Mouse (Mus musculus) lung, postnatal 36 days (tissue): ENCODE measurements around the gene Psrc1.

Experiments
- DNase-seq: peaks from one replicate; pipeline ENCODE4 v3.0.0; 2022; ENCODE audit warnings: mixed read lengths

Psrc1 gene

GRCm38 (mm10) chr3:108424944-108425623 is 41.4 kb downstream of the Psrc1 start:
- no peak for DNase-seq

- no peak for DNase-seq
These were observed 42.0 kb downstream of the Psrc1 start for GRCm38 (mm10) chr3:108425624-108426018.

- no peak for DNase-seq
These were observed 49.0 kb downstream of the Psrc1 start for GRCm38 (mm10) chr3:108432542-108433187.

- DNase-seq, result no peak
These were observed 49.7 kb downstream of the Psrc1 start for GRCm38 (mm10) chr3:108433188-108433880.

DNA sequence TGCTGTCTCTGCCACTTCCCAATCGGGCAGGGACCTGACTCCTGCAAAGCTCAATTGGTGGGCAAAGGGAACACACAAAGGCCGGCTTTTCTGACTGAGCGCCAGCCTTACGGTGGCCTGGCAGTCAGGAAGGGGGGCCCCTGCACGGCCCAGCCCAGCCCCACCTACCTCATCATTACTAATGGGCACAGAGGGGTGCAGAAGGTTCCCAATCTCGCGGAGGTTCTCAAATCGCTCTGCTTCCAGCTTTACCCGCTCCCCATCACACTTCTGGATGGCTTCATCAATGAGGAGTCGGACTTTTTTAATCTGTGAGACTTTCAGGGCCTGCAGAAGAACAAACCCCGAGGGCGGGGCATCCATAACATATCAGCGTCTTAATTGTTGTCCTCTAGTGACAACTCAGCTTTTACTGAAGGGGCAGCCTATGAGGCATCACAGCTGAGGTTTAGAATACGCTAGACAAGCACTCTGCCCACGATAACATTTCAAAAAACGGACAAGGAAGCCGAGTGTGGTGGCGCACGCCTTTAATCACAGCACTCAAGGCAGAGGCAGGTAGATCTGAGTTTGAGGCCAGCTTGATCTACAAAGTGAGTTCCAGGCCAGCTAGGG is 50.3 kb downstream of the Psrc1 start:
- DNase-seq, result no peak

DNA sequence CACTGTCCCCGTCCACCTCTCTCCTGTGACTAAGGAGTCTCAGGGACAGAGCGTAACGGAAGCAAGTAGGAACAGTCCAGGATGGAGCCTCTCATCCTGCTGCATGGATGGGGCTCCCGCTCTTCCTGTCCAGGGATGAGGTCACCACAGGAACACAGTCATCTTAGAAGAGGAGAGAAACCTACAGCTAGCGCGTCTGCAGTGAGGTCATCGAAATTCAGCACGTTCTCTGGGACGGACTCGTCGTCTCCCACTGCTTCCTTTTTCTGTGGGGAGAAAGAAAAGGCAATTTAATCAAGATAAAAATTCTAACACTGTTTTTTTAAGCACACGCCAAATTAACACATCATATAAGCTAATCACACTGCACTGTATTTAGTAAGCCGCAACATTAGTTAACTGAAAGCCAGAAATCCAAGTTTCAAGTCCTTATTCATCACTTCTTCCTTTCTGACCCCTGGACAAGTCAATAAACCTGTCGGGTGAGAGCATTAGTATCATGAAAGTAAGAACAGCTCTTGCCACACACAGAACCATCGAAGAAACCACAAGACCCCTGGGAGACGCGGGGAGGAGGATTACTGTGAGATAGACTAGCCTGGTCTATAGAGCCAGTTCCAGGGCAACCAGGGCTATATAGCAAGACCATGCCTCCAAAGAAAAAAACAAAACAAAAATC is 52.2 kb downstream of the Psrc1 start:
- peak; percentile 47 for DNase-seq

- no peak for DNase-seq
These were observed 52.7 kb downstream of the Psrc1 start for GRCm38 (mm10) chr3:108436380-108436714.
